Mouse (Mus musculus): Measurements from ENCODE around the gene Bcl9l.

Gene Bcl9l

GRCm38 (mm10) chr9:44498421-44499355, 16.1 kb downstream of the Bcl9l start:
- peak; percentile 72 for DNase-seq

GRCm38 (mm10) chr9:44499356-44500162, 16.9 kb downstream of the Bcl9l start:
- peak; percentile 44 for DNase-seq

- DNase-seq = no peak
These were observed 17.5 kb downstream of the Bcl9l start for GRCm38 (mm10) chr9:44500163-44500533.

GRCm38 (mm10) chr9:44500638-44501175, 18.1 kb downstream of the Bcl9l start:
- DNase-seq = no peak

- DNase-seq = no peak
These were observed 18.7 kb downstream of the Bcl9l start for GRCm38 (mm10) chr9:44501206-44501879.

- peak; percentile 80 for DNase-seq
These were observed 19.4 kb downstream of the Bcl9l start for GRCm38 (mm10) chr9:44502006-44502405.

- DNase-seq = no peak
These were observed 22.5 kb downstream of the Bcl9l start for GRCm38 (mm10) chr9:44504893-44505823.

GRCm38 (mm10) chr9:44505824-44506467, 23.3 kb downstream of the Bcl9l start:
- DNase-seq = no peak

- DNase-seq = no peak
These were observed 23.9 kb downstream of the Bcl9l start for GRCm38 (mm10) chr9:44506566-44506965.

- DNase-seq = no peak
These were observed 24.7 kb downstream of the Bcl9l start for GRCm38 (mm10) chr9:44507345-44507744.

- no peak for DNase-seq
These were observed 25.5 kb downstream of the Bcl9l start for GRCm38 (mm10) chr9:44508124-44508619.

GRCm38 (mm10) chr9:44508721-44509486, 26.3 kb downstream of the Bcl9l start:
- no peak for DNase-seq

GRCm38 (mm10) chr9:44509487-44510354, 27.1 kb downstream of the Bcl9l start:
- DNase-seq = peak; percentile 81

- no peak for DNase-seq
These were observed 27.8 kb downstream of the Bcl9l start for GRCm38 (mm10) chr9:44510355-44510871.

GRCm38 (mm10) chr9:44510872-44511601, 28.4 kb downstream of the Bcl9l start:
- no peak for DNase-seq

GRCm38 (mm10) chr9:44511935-44512716, 29.5 kb downstream of the Bcl9l start:
- no peak for DNase-seq

GRCm38 (mm10) chr9:44512717-44513003, 30.0 kb downstream of the Bcl9l start:
- no peak for DNase-seq

GRCm38 (mm10) chr9:44513121-44513520, 30.5 kb downstream of the Bcl9l start:
- DNase-seq = no peak
